Mouse (Mus musculus): ENCODE measurements at regions not wholly inside any gene's neighbourhood (a gene's known extent, or its start where the extent isn't known, plus 50 kb on each side); places are given as distances from the start of the nearest gene placed in this dataset.

GRCm38 (mm10) chr14:76864664-76865063 is 171.9 kb upstream of the Ccdc122 start:
- H3K4me2 ChIP-seq: no peak overlapping the region
- no peak overlapping the region for H3K4me3 ChIP-seq (ENCODE audit: low read depth, low read length)
- no peak overlapping the region for H3K9ac ChIP-seq (ENCODE audit: low read length)
- no peak for ATAC-seq (ENCODE audit: low FRiP score)
- H3K27me3 ChIP-seq (ENCODE audit: control insufficient read depth, insufficient read depth, low read length): no peaks in the 10 kb centered on the region
- H3K36me3 ChIP-seq (ENCODE audit: control insufficient read depth, insufficient read depth, low read length): no peaks in the 10 kb centered on the region
- H3K4me1 ChIP-seq (ENCODE audit: control insufficient read depth, insufficient read depth, low read length): no peaks in the 10 kb centered on the region
- DNase-seq (ENCODE audit: low spot score, missing footprints): no peak
- H3K27ac ChIP-seq (ENCODE audit: low read depth, low read length): no peak overlapping the region
- WGBS: 55% methylated on average over 4 of the region's 4 CpGs
- no peaks in the 10 kb centered on the region for H3K9me3 ChIP-seq (ENCODE audit: control insufficient read depth, low read length)

- H3K9ac ChIP-seq (ENCODE audit: low read length): no peak overlapping the region
- H3K36me3 ChIP-seq (ENCODE audit: control insufficient read depth, insufficient read depth, low read length): no peaks in the 10 kb centered on the region
- WGBS: 79% methylated on average over 13 of the region's 13 CpGs
- H3K9me3 ChIP-seq (ENCODE audit: control insufficient read depth, low read length): no peaks in the 10 kb centered on the region
- no peaks in the 10 kb centered on the region for H3K27me3 ChIP-seq (ENCODE audit: control insufficient read depth, insufficient read depth, low read length)
- ATAC-seq (ENCODE audit: low FRiP score) (no peak), DNase-seq (ENCODE audit: low spot score, missing footprints) (no peak)
- no peak overlapping the region for H3K4me2 ChIP-seq
- no peak overlapping the region for H3K4me3 ChIP-seq (ENCODE audit: low read depth, low read length)
- no peaks in the 10 kb centered on the region for H3K4me1 ChIP-seq (ENCODE audit: control insufficient read depth, insufficient read depth, low read length)
- no peak overlapping the region for H3K27ac ChIP-seq (ENCODE audit: low read depth, low read length)
These were observed 173.4 kb upstream of the Ccdc122 start for GRCm38 (mm10) chr14:76863035-76863706.

- H3K36me3 ChIP-seq (ENCODE audit: control insufficient read depth, insufficient read depth, low read length): no peaks in the 10 kb centered on the region
- H3K27me3 ChIP-seq (ENCODE audit: control insufficient read depth, insufficient read depth, low read length): no peaks in the 10 kb centered on the region
- no peak overlapping the region for H3K27ac ChIP-seq (ENCODE audit: low read depth, low read length)
- H3K9ac ChIP-seq (ENCODE audit: low read length): no peak overlapping the region
- 78% methylated on average over 5 of the region's 5 CpGs for WGBS
- H3K9me3 ChIP-seq (ENCODE audit: control insufficient read depth, low read length): no peaks in the 10 kb centered on the region
- no peak overlapping the region for H3K4me3 ChIP-seq (ENCODE audit: low read depth, low read length)
- no peak overlapping the region for H3K4me2 ChIP-seq
- ATAC-seq (ENCODE audit: low FRiP score): no peak
- no peak for DNase-seq (ENCODE audit: low spot score, missing footprints)
- no peaks in the 10 kb centered on the region for H3K4me1 ChIP-seq (ENCODE audit: control insufficient read depth, insufficient read depth, low read length)
These were observed 178.2 kb upstream of the Ccdc122 start for GRCm38 (mm10) chr14:76858396-76858795.

- Histone ChIP-seq H3K4me2 (no peak overlapping the region), H3K9me3 (ENCODE audit: control insufficient read depth, low read length) (no peaks in the 10 kb centered on the region), H3K4me1 (ENCODE audit: control insufficient read depth, insufficient read depth, low read length) (no peaks in the 10 kb centered on the region), H3K27ac (ENCODE audit: low read depth, low read length) (no peak overlapping the region), H3K36me3 (ENCODE audit: control insufficient read depth, insufficient read depth, low read length) (no peaks in the 10 kb centered on the region), H3K9ac (ENCODE audit: low read length) (no peak overlapping the region), H3K27me3 (ENCODE audit: control insufficient read depth, insufficient read depth, low read length) (no peaks in the 10 kb centered on the region), H3K4me3 (ENCODE audit: low read depth, low read length) (no peak overlapping the region)
- DNase-seq (ENCODE audit: low spot score, missing footprints) (no peak), ATAC-seq (ENCODE audit: low FRiP score) (no peak)
- WGBS: 69% methylated on average over 10 of the region's 10 CpGs
These were observed 179.3 kb upstream of the Ccdc122 start for GRCm38 (mm10) chr14:76857196-76857773.

- H3K4me1 ChIP-seq (ENCODE audit: control insufficient read depth, insufficient read depth, low read length): no peaks in the 10 kb centered on the region
- no peak overlapping the region for H3K4me3 ChIP-seq (ENCODE audit: low read depth, low read length)
- no peak overlapping the region for H3K27ac ChIP-seq (ENCODE audit: low read depth, low read length)
- H3K4me2 ChIP-seq: no peak overlapping the region
- H3K9ac ChIP-seq (ENCODE audit: low read length): no peak overlapping the region
- no peaks in the 10 kb centered on the region for H3K36me3 ChIP-seq (ENCODE audit: control insufficient read depth, insufficient read depth, low read length)
- H3K9me3 ChIP-seq (ENCODE audit: control insufficient read depth, low read length): no peaks in the 10 kb centered on the region
- ATAC-seq (ENCODE audit: low FRiP score): no peak
- no peaks in the 10 kb centered on the region for H3K27me3 ChIP-seq (ENCODE audit: control insufficient read depth, insufficient read depth, low read length)
- 84% methylated on average over 8 of the region's 8 CpGs for WGBS
- DNase-seq (ENCODE audit: low spot score, missing footprints): no peak
These were observed 180.0 kb upstream of the Ccdc122 start for GRCm38 (mm10) chr14:76856591-76856990.

GRCm38 (mm10) chr14:76854965-76855364 is 181.6 kb upstream of the Ccdc122 start:
- Histone ChIP-seq H3K4me1 (ENCODE audit: control insufficient read depth, insufficient read depth, low read length) (no peaks in the 10 kb centered on the region), H3K4me2 (no peak overlapping the region), H3K27ac (ENCODE audit: low read depth, low read length) (no peak overlapping the region), H3K36me3 (ENCODE audit: control insufficient read depth, insufficient read depth, low read length) (no peaks in the 10 kb centered on the region), H3K9me3 (ENCODE audit: control insufficient read depth, low read length) (no peaks in the 10 kb centered on the region), H3K4me3 (ENCODE audit: low read depth, low read length) (no peak overlapping the region), H3K9ac (ENCODE audit: low read length) (no peak overlapping the region), H3K27me3 (ENCODE audit: control insufficient read depth, insufficient read depth, low read length) (no peaks in the 10 kb centered on the region)
- WGBS: 79% methylated on average over 11 of the region's 11 CpGs
- no peak for DNase-seq (ENCODE audit: low spot score, missing footprints)
- no peak for ATAC-seq (ENCODE audit: low FRiP score)

GRCm38 (mm10) chr14:76851473-76852214 is 184.9 kb upstream of the Ccdc122 start:
- no peak for ATAC-seq (ENCODE audit: low FRiP score)
- WGBS: 86% methylated on average over 10 of the region's 10 CpGs
- H3K4me2 ChIP-seq: no peak overlapping the region
- no peak overlapping the region for H3K27ac ChIP-seq (ENCODE audit: low read depth, low read length)
- H3K4me3 ChIP-seq (ENCODE audit: low read depth, low read length): no peak overlapping the region
- DNase-seq (ENCODE audit: low spot score, missing footprints): no peak
- no peak overlapping the region for H3K9ac ChIP-seq (ENCODE audit: low read length)
- H3K36me3 ChIP-seq (ENCODE audit: control insufficient read depth, insufficient read depth, low read length): no peaks in the 10 kb centered on the region
- H3K4me1 ChIP-seq (ENCODE audit: control insufficient read depth, insufficient read depth, low read length): no peaks in the 10 kb centered on the region
- H3K9me3 ChIP-seq (ENCODE audit: control insufficient read depth, low read length): no peaks in the 10 kb centered on the region
- no peaks in the 10 kb centered on the region for H3K27me3 ChIP-seq (ENCODE audit: control insufficient read depth, insufficient read depth, low read length)

GRCm38 (mm10) chr14:76850641-76851040 is 185.9 kb upstream of the Ccdc122 start:
- Histone ChIP-seq H3K36me3 (ENCODE audit: control insufficient read depth, insufficient read depth, low read length) (no peaks in the 10 kb centered on the region), H3K4me2 (no peak overlapping the region), H3K27ac (ENCODE audit: low read depth, low read length) (no peak overlapping the region), H3K9ac (ENCODE audit: low read length) (no peak overlapping the region), H3K9me3 (ENCODE audit: control insufficient read depth, low read length) (no peaks in the 10 kb centered on the region), H3K27me3 (ENCODE audit: control insufficient read depth, insufficient read depth, low read length) (no peaks in the 10 kb centered on the region), H3K4me1 (ENCODE audit: control insufficient read depth, insufficient read depth, low read length) (no peaks in the 10 kb centered on the region), H3K4me3 (ENCODE audit: low read depth, low read length) (no peak overlapping the region)
- 87% methylated on average over 4 of the region's 4 CpGs for WGBS
- ATAC-seq (ENCODE audit: low FRiP score): no peak
- no peak for DNase-seq (ENCODE audit: low spot score, missing footprints)

- H3K4me1 ChIP-seq (ENCODE audit: control insufficient read depth, insufficient read depth, low read length): no peaks in the 10 kb centered on the region
- H3K36me3 ChIP-seq (ENCODE audit: control insufficient read depth, insufficient read depth, low read length): no peaks in the 10 kb centered on the region
- ATAC-seq (ENCODE audit: low FRiP score) (no peak), DNase-seq (ENCODE audit: low spot score, missing footprints) (no peak)
- H3K4me2 ChIP-seq: no peak overlapping the region
- no peaks in the 10 kb centered on the region for H3K27me3 ChIP-seq (ENCODE audit: control insufficient read depth, insufficient read depth, low read length)
- no peak overlapping the region for H3K27ac ChIP-seq (ENCODE audit: low read depth, low read length)
- WGBS: 47% methylated on average over 13 of the region's 13 CpGs
- H3K4me3 ChIP-seq (ENCODE audit: low read depth, low read length): no peak overlapping the region
- no peaks in the 10 kb centered on the region for H3K9me3 ChIP-seq (ENCODE audit: control insufficient read depth, low read length)
- H3K9ac ChIP-seq (ENCODE audit: low read length): no peak overlapping the region
These were observed 186.5 kb upstream of the Ccdc122 start for GRCm38 (mm10) chr14:76850051-76850450.

All from midbrain, embryonic 11.5 days (tissue).